Mouse (Mus musculus) embryonic facial prominence, embryonic 14.5 days (tissue): ENCODE measurements around the gene Tmem41b. TPM values are rescaled to one million over a fixed set of nuclear protein-coding genes. Genes with fewer than 3 reads are reported as not detected.
"Not testable (repeated sequence)": the region's sequence is repeated elsewhere in the genome, so short reads cannot be mapped to it uniquely, and the experiment has no call there.

Experiments used
- ATAC-seq: fragments of 200-750 bp; cut with Nextera tagmentation; 2 replicates; pipeline ENCODE4 v1.8.0; 2017; ENCODE audit warnings: low read depth, moderate number of reproducible peaks, moderate TSS enrichment
- DNase-seq: peaks from one replicate; pipeline ENCODE4 v3.0.0-alpha.2; 2015; ENCODE audit warnings: low spot score
- H3K27ac ChIP-seq: fragments of 300-500 bp; sonication (generic); replicated peaks from 2 replicates; pipeline ENCODE4 v1.5.1; 2014; ENCODE audit warnings: low read depth, mild to moderate bottlenecking, low read length, moderate library complexity
- H3K27me3 ChIP-seq: fragments of 300-500 bp; sonication (generic); replicated peaks from 2 replicates; pipeline ENCODE4 v1.6.1; 2014; ENCODE audit warnings: low read length; ENCODE audit not compliant: control insufficient read depth, insufficient read depth
- H3K36me3 ChIP-seq: fragments of 300-500 bp; sonication (generic); 2 replicates; pipeline ENCODE4 v1.6.1; 2014; ENCODE audit warnings: low read length, mixed read lengths; ENCODE audit not compliant: control insufficient read depth, insufficient read depth
- H3K4me1 ChIP-seq: fragments of 300-500 bp; sonication (generic); 2 replicates; pipeline ENCODE4 v1.6.1; 2014; ENCODE audit warnings: antibody characterized with exemption, low read length; ENCODE audit not compliant: control insufficient read depth, insufficient read depth
- H3K4me2 ChIP-seq: fragments of 300-500 bp; sonication (generic); 2 replicates; pipeline ENCODE4 v1.6.1; 2014; ENCODE audit warnings: low read depth, mild to moderate bottlenecking, low read length, moderate library complexity, mixed read lengths
- H3K4me3 ChIP-seq: fragments of 300-500 bp; sonication (generic); 2 replicates; pipeline ENCODE4 v1.5.1; 2014; ENCODE audit warnings: low read depth, mild to moderate bottlenecking, low read length
- H3K9ac ChIP-seq: fragments of 300-500 bp; sonication (generic); 2 replicates; pipeline ENCODE4 v1.6.1; 2014; ENCODE audit warnings: low read depth, mild to moderate bottlenecking, low read length, moderate library complexity, mixed read lengths
- H3K9me3 ChIP-seq: fragments of 300-500 bp; sonication (generic); 2 replicates; pipeline ENCODE4 v1.6.1; 2016; ENCODE audit warnings: low read length; ENCODE audit not compliant: control insufficient read depth
- WGBS: fragments of 180-500 bp; shearing (Covaris S2); extraction: QIAGEN DNeasy Blood & Tissue Kit; methylation state at CpG from one replicate; pipeline ENCODE4 v1.1.7; 2014; 5-methylcytosine and 5-hydroxymethylcytosine counted together
- polyA plus RNA-seq: library from polyadenylated mRNA; unstranded; fragments of >200 nt; fragmentation: Nextera tagmentation; extraction: Ambion mirVana; gene quantifications from 2 replicates; pipeline ENCODE4 v1.2.1, GENCODE M21; 2014

The Tmem41b gene
- polyA plus RNA-seq, 1 experiment from 2014 or later = 67.6 TPM

GRCm38 (mm10) chr7:109991286-109991685 is 4.6 kb upstream of the Tmem41b start:
- no peak overlapping the region for H3K9ac ChIP-seq
- H3K9me3 ChIP-seq = no peaks in the 10 kb centered on the region
- H3K27me3 ChIP-seq = no peaks in the 10 kb centered on the region
- H3K36me3 ChIP-seq = no peaks in the 10 kb centered on the region
- H3K4me2 ChIP-seq = no peak overlapping the region
- no peak overlapping the region for H3K4me3 ChIP-seq
- no peaks in the 10 kb centered on the region for H3K4me1 ChIP-seq
- no peak for ATAC-seq
- no peak overlapping the region for H3K27ac ChIP-seq
- 86% methylated on average over 1 of the region's 1 CpGs for WGBS
- no peak for DNase-seq

DNA sequence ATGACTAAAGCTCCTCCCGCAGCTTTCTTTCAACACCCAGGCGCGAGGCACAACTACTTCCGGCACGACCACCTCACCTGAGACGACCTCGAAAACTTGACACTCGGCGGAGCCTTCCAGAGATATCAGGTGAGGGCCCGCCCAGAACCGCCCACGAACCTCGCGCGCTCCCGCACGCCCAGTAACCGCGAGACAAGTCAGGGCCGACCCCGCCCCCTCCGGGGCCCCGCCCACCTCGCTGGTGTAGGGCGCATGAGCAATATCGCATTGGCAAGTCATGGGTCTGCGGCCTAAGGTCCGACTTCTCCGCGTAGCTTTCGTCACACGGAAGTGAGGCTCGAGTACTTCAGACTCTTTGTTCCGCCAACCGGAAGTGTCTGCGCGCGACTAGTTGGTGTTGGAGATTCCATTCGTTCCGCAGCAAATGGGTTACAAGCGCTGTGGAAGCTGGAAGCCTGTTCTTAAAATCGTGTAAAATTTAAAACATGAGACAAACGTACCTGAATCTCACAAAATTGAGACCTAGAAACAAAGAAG is 528 bp downstream of the Tmem41b start:
- Histone ChIP-seq H3K9me3 (no peaks in the 10 kb centered on the region), H3K4me3 (peak overlapping the region; percentile 52), H3K36me3 (peaks cover 13% of the 10 kb centered on the region), H3K4me2 (peak overlapping the region; percentile 59), H3K9ac (peak overlapping the region; percentile 73), H3K27me3 (no peaks in the 10 kb centered on the region), H3K4me1 (peaks cover 7% of the 10 kb centered on the region; the same call in 1 of the 2 replicates), H3K27ac (peak overlapping the region; percentile 89)
- peak; percentile 99 for ATAC-seq
- WGBS = under 1% methylated on average over 42 of the region's 43 CpGs
- DNase-seq = peak; percentile 100

DNA sequence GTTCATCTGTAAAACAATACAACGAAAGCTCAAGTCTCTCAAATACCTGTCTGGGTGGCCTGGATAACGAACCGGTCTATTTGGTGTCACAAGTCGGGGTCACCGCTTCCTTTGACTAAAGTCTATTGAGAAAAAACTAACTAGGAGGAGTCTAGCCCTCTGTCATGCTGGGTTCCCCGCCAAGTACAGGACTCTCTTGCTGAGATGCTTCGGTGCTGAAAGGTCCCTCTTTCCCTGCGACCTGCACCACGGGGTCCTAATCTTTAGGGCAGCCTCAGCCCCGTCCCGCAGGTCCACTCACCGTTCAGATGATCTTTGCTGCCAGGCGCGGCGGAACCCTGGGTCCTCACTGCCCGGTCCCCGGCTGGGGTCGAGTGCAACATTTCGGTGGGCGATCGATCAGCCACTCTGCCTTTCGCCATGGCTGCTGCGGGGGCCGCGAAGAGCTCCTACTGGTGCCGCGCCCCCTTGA is 1.0 kb downstream of the Tmem41b start:
- 0% methylated on average over 26 of the region's 27 CpGs for WGBS
- peaks cover 7% of the 10 kb centered on the region; the same call in 1 of the 2 replicates for H3K4me1 ChIP-seq
- peak overlapping the region; percentile 89 for H3K27ac ChIP-seq
- H3K27me3 ChIP-seq = no peaks in the 10 kb centered on the region
- DNase-seq (peak; percentile 36), ATAC-seq (peak; percentile 39)
- no peaks in the 10 kb centered on the region for H3K9me3 ChIP-seq
- H3K9ac ChIP-seq = peak overlapping the region; percentile 73
- peaks cover 14% of the 10 kb centered on the region for H3K36me3 ChIP-seq
- H3K4me2 ChIP-seq = peak overlapping the region; percentile 57
- H3K4me3 ChIP-seq = peak overlapping the region; percentile 52

GRCm38 (mm10) chr7:109984608-109985007 is 2.1 kb downstream of the Tmem41b start:
- Histone ChIP-seq H3K36me3 (peaks cover 25% of the 10 kb centered on the region), H3K4me2 (peak overlapping the region; percentile 57; the same call in 1 of the 2 replicates)
- H3K9me3 ChIP-seq, H3K27ac ChIP-seq, H3K27me3 ChIP-seq, H3K4me3 ChIP-seq, H3K4me1 ChIP-seq, DNase-seq, ATAC-seq, H3K9ac ChIP-seq: not testable (repeated sequence)
- WGBS = 67% methylated on average over 5 of the region's 5 CpGs

DNA sequence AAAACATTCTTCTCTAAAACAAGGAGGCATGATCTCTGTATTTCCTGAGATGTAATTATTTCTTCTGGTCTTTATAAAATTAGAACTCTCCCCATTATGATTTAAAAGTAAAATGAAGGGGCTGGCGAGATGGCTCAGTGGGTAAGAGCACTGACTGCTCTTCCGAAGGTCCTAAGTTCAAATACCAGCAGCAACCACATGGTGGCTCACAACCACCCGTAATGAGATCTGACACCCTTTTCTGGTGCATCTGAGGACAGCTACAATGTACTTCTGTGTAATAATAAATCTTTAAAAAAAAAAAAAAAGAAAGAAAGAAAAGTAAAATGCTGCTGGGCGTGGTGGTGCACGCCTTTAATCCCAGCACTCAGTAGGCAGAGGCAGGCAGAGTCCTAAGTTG is 9.6 kb downstream of the Tmem41b start:
- not testable (repeated sequence) for H3K4me2 ChIP-seq, H3K9ac ChIP-seq, H3K27ac ChIP-seq, ATAC-seq, H3K4me1 ChIP-seq, DNase-seq, H3K4me3 ChIP-seq, H3K27me3 ChIP-seq, H3K9me3 ChIP-seq
- WGBS = 70% methylated on average over 5 of the region's 5 CpGs
- peaks cover 68% of the 10 kb centered on the region for H3K36me3 ChIP-seq

- H3K36me3 ChIP-seq = peaks cover 59% of the 10 kb centered on the region
Observed at GRCm38 (mm10) chr7:109975966-109976715, 10.6 kb downstream of the Tmem41b start.

DNA sequence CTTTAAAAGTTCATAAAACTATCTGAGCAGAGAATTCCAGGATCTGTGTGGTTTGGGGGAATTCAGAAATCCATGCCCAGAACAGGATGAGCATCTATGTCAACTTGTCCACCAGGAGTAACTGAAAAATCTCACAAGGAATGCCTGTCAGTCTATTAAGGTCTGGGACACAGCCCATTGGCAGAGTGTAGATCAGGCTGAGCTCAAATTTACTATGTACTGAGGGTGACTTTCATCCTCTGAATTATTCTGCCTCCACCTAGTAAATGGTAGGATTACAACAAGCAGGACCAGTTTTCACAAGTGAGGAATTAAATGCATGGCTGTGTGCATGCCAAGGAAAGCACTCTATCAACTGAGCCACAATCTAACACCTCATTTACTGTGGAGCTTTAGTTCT is 17.2 kb downstream of the Tmem41b start:
- no peaks in the 10 kb centered on the region for H3K9me3 ChIP-seq
- H3K27me3 ChIP-seq = no peaks in the 10 kb centered on the region
- H3K4me2 ChIP-seq = no peak overlapping the region
- ATAC-seq = peak; percentile 75
- H3K4me3 ChIP-seq = no peak overlapping the region
- peak overlapping the region; percentile 68 for H3K27ac ChIP-seq
- peak; percentile 56 for DNase-seq
- 0 out of 2 replicates have a peak, but pooled peaks cover 3% of the 10 kb centered on the region for H3K4me1 ChIP-seq
- H3K9ac ChIP-seq = no peak overlapping the region
- peaks cover 8% of the 10 kb centered on the region for H3K36me3 ChIP-seq

More at GRCm38 (mm10) chr7:109975966-109976715, 10.6 kb downstream of the Tmem41b start:
- Histone ChIP-seq H3K9ac (no peak overlapping the region), H3K4me1 (no peaks in the 10 kb centered on the region), H3K4me3 (no peak overlapping the region), H3K27ac (no peak overlapping the region), H3K4me2 (no peak overlapping the region), H3K27me3 (no peaks in the 10 kb centered on the region), H3K9me3 (no peaks in the 10 kb centered on the region)
- ATAC-seq = no peak
- 94% methylated on average over 6 of the region's 6 CpGs for WGBS
- DNase-seq = no peak

DNA sequence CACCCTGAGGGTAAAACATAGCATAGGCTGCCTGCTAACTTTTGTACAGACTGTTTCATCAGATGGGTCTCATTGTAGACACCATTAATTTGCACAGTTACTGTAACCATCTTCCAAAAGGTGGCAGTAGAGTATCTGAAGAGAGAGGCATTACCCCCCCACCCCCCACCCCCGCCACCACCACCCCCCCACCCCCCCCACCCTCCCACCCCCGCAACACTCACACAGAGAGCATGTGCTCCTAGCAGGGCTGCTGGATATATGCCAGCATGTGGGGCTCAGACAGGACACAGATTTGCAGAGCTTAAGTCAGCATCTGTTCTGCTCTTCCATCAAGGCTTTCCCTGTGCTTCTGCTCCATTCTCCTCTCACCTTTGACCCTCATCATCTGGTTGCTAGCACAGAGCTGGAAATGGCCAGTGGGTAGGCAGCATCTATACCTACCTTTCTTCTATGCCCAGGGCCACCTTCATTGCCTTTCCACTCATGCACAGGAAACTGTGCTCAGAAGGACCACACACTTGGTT is 17.7 kb downstream of the Tmem41b start:
- H3K4me2 ChIP-seq = no peak overlapping the region
- no CpG with 5 or more reads among the region's 2 CpGs for WGBS

More for the DNA sequence above, 17.7 kb downstream of the Tmem41b start:
- no peak overlapping the region for H3K4me3 ChIP-seq
- DNase-seq (peak; percentile 94), ATAC-seq (peak; percentile 88)
- H3K27me3 ChIP-seq = no peaks in the 10 kb centered on the region
- H3K9me3 ChIP-seq = no peaks in the 10 kb centered on the region
- peak overlapping the region; percentile 68 for H3K27ac ChIP-seq
- peaks cover 8% of the 10 kb centered on the region for H3K36me3 ChIP-seq
- 0 out of 2 replicates have a peak, but pooled peaks cover 3% of the 10 kb centered on the region for H3K4me1 ChIP-seq
- H3K9ac ChIP-seq = no peak overlapping the region
